Mouse (Mus musculus): ENCODE results near the gene Pdcl3.

GRCm38 (mm10) chr1:39013843-39014242 lies 28.4 kb downstream of the Pdcl3 start:
- no peak for TF ChIP-seq CTCF (IDR thresholded peaks at IDR 0.05; ENCODE audit: low read depth, low read length)
- no peak for TF ChIP-seq TAL1 (conservative IDR thresholded peaks at IDR 0.05; ENCODE audit: low read depth, low read length)
- no peak for TF ChIP-seq POLR2AphosphoS5 (IDR thresholded peaks at IDR 0.05; ENCODE audit: insufficient replicate concordance, low read depth, low read length)

All from G1E (cell line).